Mouse (Mus musculus): ENCODE data around the gene Metrnl.

DNA sequence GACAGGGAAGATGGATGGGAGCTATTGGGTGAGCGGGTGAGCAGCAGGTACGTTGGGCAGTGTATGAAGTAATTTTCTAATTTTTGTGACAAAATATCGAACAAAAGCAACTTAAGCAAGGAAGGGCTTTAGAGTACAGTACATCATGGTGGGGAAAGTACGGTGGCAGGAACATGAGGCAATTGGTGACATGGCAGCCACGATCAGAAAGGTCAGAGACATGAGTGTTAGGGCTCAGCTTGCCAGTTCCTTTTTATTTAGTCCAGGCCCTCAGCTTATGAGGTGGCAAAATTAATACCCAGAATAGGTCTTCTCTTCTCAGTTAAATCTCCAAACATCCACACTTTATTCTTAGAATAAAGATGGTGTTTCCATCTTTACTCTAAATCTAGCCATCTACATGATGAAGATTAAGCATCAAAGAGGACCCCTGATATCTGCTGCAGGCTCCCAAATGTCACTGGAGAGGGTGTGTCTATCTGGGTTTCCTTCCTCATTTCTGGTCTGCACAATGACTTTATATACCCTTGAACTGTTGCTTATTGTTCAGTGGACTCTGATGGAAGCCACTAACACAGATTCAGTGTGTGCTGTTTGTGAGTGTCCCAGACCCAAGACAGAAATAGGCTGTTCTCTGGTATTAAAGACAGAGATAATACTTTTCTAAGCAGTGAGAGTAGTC, 46.8 kb downstream of the Metrnl start:
- TF ChIP-seq EP300 (IDR thresholded peaks at IDR 0.05; ENCODE audit: low read depth): no peak
- TF ChIP-seq CTCF (IDR thresholded peaks at IDR 0.05; ENCODE audit: low read depth): no peak

Data from liver, postnatal 0 days (tissue).